Mouse (Mus musculus): ENCODE results near the gene Ccdc60. TPM values are rescaled to one million over a fixed set of nuclear protein-coding genes. Genes with fewer than 3 reads are reported as not detected.
A peak's percentile ranks its signal among the peaks of the same experiment; 100 is the strongest.

The Ccdc60 gene
- polyA plus RNA-seq, 1 experiment from 2014 or later = 1.2 TPM

- Histone ChIP-seq H3K4me3 (ENCODE audit: low read depth, low read length) (no peak overlapping the region), H3K4me1 (ENCODE audit: control insufficient read depth, insufficient read depth, low read length) (no peaks in the 10 kb centered on the region), H3K9ac (replicated peaks; ENCODE audit: low read depth, low read length) (no peak overlapping the region), H3K27ac (ENCODE audit: low read depth, low read length) (no peak overlapping the region), H3K4me2 (ENCODE audit: low read depth, low read length) (no peak overlapping the region), H3K36me3 (ENCODE audit: control insufficient read depth, insufficient read depth, low read length) (no peaks in the 10 kb centered on the region), H3K9me3 (ENCODE audit: control insufficient read depth, low read length) (no peaks in the 10 kb centered on the region), H3K27me3 (ENCODE audit: control insufficient read depth, insufficient read depth, low read length) (no peaks in the 10 kb centered on the region)
- 69% methylated on average over 12 of the region's 12 CpGs for WGBS
- no peak for ATAC-seq (ENCODE audit: low read depth)
Observed at GRCm38 (mm10) chr5:116144711-116145110, 144.1 kb downstream of the Ccdc60 start.

GRCm38 (mm10) chr5:116140682-116141081, 148.1 kb downstream of the Ccdc60 start:
- no peak overlapping the region for H3K4me2 ChIP-seq (ENCODE audit: low read depth, low read length)
- no peak for ATAC-seq (ENCODE audit: low read depth)
- H3K27ac ChIP-seq (ENCODE audit: low read depth, low read length) = no peak overlapping the region
- H3K4me3 ChIP-seq (ENCODE audit: low read depth, low read length) = no peak overlapping the region
- no peaks in the 10 kb centered on the region for H3K4me1 ChIP-seq (ENCODE audit: control insufficient read depth, insufficient read depth, low read length)
- 19% methylated on average over 2 of the region's 2 CpGs for WGBS
- no peak overlapping the region for H3K9ac ChIP-seq (replicated peaks; ENCODE audit: low read depth, low read length)
- no peaks in the 10 kb centered on the region for H3K27me3 ChIP-seq (ENCODE audit: control insufficient read depth, insufficient read depth, low read length)
- no peaks in the 10 kb centered on the region for H3K9me3 ChIP-seq (ENCODE audit: control insufficient read depth, low read length)
- H3K36me3 ChIP-seq (ENCODE audit: control insufficient read depth, insufficient read depth, low read length) = no peaks in the 10 kb centered on the region

GRCm38 (mm10) chr5:116123344-116123743, 165.4 kb downstream of the Ccdc60 start:
- Histone ChIP-seq H3K4me1 (ENCODE audit: control insufficient read depth, insufficient read depth, low read length) (no peaks in the 10 kb centered on the region), H3K36me3 (ENCODE audit: control insufficient read depth, insufficient read depth, low read length) (no peaks in the 10 kb centered on the region), H3K4me2 (ENCODE audit: low read depth, low read length) (no peak overlapping the region), H3K9me3 (ENCODE audit: control insufficient read depth, low read length) (no peaks in the 10 kb centered on the region), H3K9ac (replicated peaks; ENCODE audit: low read depth, low read length) (no peak overlapping the region), H3K27ac (ENCODE audit: low read depth, low read length) (no peak overlapping the region), H3K27me3 (ENCODE audit: control insufficient read depth, insufficient read depth, low read length) (no peaks in the 10 kb centered on the region), H3K4me3 (ENCODE audit: low read depth, low read length) (no peak overlapping the region)
- ATAC-seq (ENCODE audit: low read depth) = peak; percentile 58; the same call in 1 of the 2 replicates
- 12% methylated on average over 11 of the region's 11 CpGs for WGBS

- H3K27ac ChIP-seq (ENCODE audit: low read depth, low read length) = no peak overlapping the region
- ATAC-seq (ENCODE audit: low read depth) = no peak
- no peaks in the 10 kb centered on the region for H3K4me1 ChIP-seq (ENCODE audit: control insufficient read depth, insufficient read depth, low read length)
- H3K4me3 ChIP-seq (ENCODE audit: low read depth, low read length) = no peak overlapping the region
- no peaks in the 10 kb centered on the region for H3K9me3 ChIP-seq (ENCODE audit: control insufficient read depth, low read length)
- H3K36me3 ChIP-seq (ENCODE audit: control insufficient read depth, insufficient read depth, low read length) = no peaks in the 10 kb centered on the region
- H3K4me2 ChIP-seq (ENCODE audit: low read depth, low read length) = no peak overlapping the region
- no peak overlapping the region for H3K9ac ChIP-seq (replicated peaks; ENCODE audit: low read depth, low read length)
- H3K27me3 ChIP-seq (ENCODE audit: control insufficient read depth, insufficient read depth, low read length) = no peaks in the 10 kb centered on the region
- WGBS = 43% methylated on average over 9 of the region's 9 CpGs
Observed at GRCm38 (mm10) chr5:116116567-116116966, 172.2 kb downstream of the Ccdc60 start.

GRCm38 (mm10) chr5:116116110-116116509, 172.7 kb downstream of the Ccdc60 start:
- Histone ChIP-seq H3K4me1 (ENCODE audit: control insufficient read depth, insufficient read depth, low read length) (no peaks in the 10 kb centered on the region), H3K4me3 (ENCODE audit: low read depth, low read length) (no peak overlapping the region), H3K9ac (replicated peaks; ENCODE audit: low read depth, low read length) (no peak overlapping the region), H3K27ac (ENCODE audit: low read depth, low read length) (no peak overlapping the region), H3K4me2 (ENCODE audit: low read depth, low read length) (no peak overlapping the region), H3K36me3 (ENCODE audit: control insufficient read depth, insufficient read depth, low read length) (no peaks in the 10 kb centered on the region), H3K9me3 (ENCODE audit: control insufficient read depth, low read length) (no peaks in the 10 kb centered on the region), H3K27me3 (ENCODE audit: control insufficient read depth, insufficient read depth, low read length) (no peaks in the 10 kb centered on the region)
- 67% methylated on average over 4 of the region's 4 CpGs for WGBS
- ATAC-seq (ENCODE audit: low read depth) = no peak

GRCm38 (mm10) chr5:116115071-116115834, 173.5 kb downstream of the Ccdc60 start:
- no peaks in the 10 kb centered on the region for H3K9me3 ChIP-seq (ENCODE audit: control insufficient read depth, low read length)
- H3K36me3 ChIP-seq (ENCODE audit: control insufficient read depth, insufficient read depth, low read length) = no peaks in the 10 kb centered on the region
- H3K4me1 ChIP-seq (ENCODE audit: control insufficient read depth, insufficient read depth, low read length) = no peaks in the 10 kb centered on the region
- no peak overlapping the region for H3K9ac ChIP-seq (replicated peaks; ENCODE audit: low read depth, low read length)
- H3K4me2 ChIP-seq (ENCODE audit: low read depth, low read length) = no peak overlapping the region
- WGBS = 59% methylated on average over 14 of the region's 14 CpGs
- H3K27ac ChIP-seq (ENCODE audit: low read depth, low read length) = no peak overlapping the region
- H3K27me3 ChIP-seq (ENCODE audit: control insufficient read depth, insufficient read depth, low read length) = no peaks in the 10 kb centered on the region
- no peak for ATAC-seq (ENCODE audit: low read depth)
- no peak overlapping the region for H3K4me3 ChIP-seq (ENCODE audit: low read depth, low read length)

- no peaks in the 10 kb centered on the region for H3K9me3 ChIP-seq (ENCODE audit: control insufficient read depth, low read length)
- no peaks in the 10 kb centered on the region for H3K27me3 ChIP-seq (ENCODE audit: control insufficient read depth, insufficient read depth, low read length)
- no peaks in the 10 kb centered on the region for H3K36me3 ChIP-seq (ENCODE audit: control insufficient read depth, insufficient read depth, low read length)
- ATAC-seq (ENCODE audit: low read depth) = no peak
- no peak overlapping the region for H3K9ac ChIP-seq (replicated peaks; ENCODE audit: low read depth, low read length)
- H3K27ac ChIP-seq (ENCODE audit: low read depth, low read length) = no peak overlapping the region
- H3K4me1 ChIP-seq (ENCODE audit: control insufficient read depth, insufficient read depth, low read length) = no peaks in the 10 kb centered on the region
- no peak overlapping the region for H3K4me2 ChIP-seq (ENCODE audit: low read depth, low read length)
- H3K4me3 ChIP-seq (ENCODE audit: low read depth, low read length) = no peak overlapping the region
- WGBS = 92% methylated on average over 10 of the region's 10 CpGs
Observed at GRCm38 (mm10) chr5:116108651-116109050, 180.1 kb downstream of the Ccdc60 start.

- H3K9ac ChIP-seq (replicated peaks; ENCODE audit: low read depth, low read length) = no peak overlapping the region
- H3K4me2 ChIP-seq (ENCODE audit: low read depth, low read length) = no peak overlapping the region
- no peaks in the 10 kb centered on the region for H3K36me3 ChIP-seq (ENCODE audit: control insufficient read depth, insufficient read depth, low read length)
- WGBS = 92% methylated on average over 6 of the region's 6 CpGs
- no peaks in the 10 kb centered on the region for H3K9me3 ChIP-seq (ENCODE audit: control insufficient read depth, low read length)
- H3K27me3 ChIP-seq (ENCODE audit: control insufficient read depth, insufficient read depth, low read length) = peaks cover 3% of the 10 kb centered on the region; the same call in 1 of the 2 replicates
- H3K4me3 ChIP-seq (ENCODE audit: low read depth, low read length) = no peak overlapping the region
- H3K27ac ChIP-seq (ENCODE audit: low read depth, low read length) = no peak overlapping the region
- ATAC-seq (ENCODE audit: low read depth) = no peak
- H3K4me1 ChIP-seq (ENCODE audit: control insufficient read depth, insufficient read depth, low read length) = no peaks in the 10 kb centered on the region
Observed at GRCm38 (mm10) chr5:116084231-116084630, 204.6 kb downstream of the Ccdc60 start.

- no peak within 1 kb of the TSS for H3K4me3 ChIP-seq (ENCODE audit: low read depth, low read length)
- no peak within 1 kb of the TSS for H3K27ac ChIP-seq (ENCODE audit: low read depth, low read length)
- no peaks in the 10 kb centered on the region for H3K4me1 ChIP-seq (ENCODE audit: control insufficient read depth, insufficient read depth, low read length)
- no peaks in the 10 kb centered on the region for H3K9me3 ChIP-seq (ENCODE audit: control insufficient read depth, low read length)
- WGBS = 12% methylated on average over 17 of the region's 17 CpGs
- H3K36me3 ChIP-seq (ENCODE audit: control insufficient read depth, insufficient read depth, low read length) = no peaks in the 10 kb centered on the region
- H3K9ac ChIP-seq (replicated peaks; ENCODE audit: low read depth, low read length) = no peak within 1 kb of the TSS
- H3K4me2 ChIP-seq (ENCODE audit: low read depth, low read length) = no peak within 1 kb of the TSS
- H3K27me3 ChIP-seq (ENCODE audit: control insufficient read depth, insufficient read depth, low read length) = peaks cover 3% of the 10 kb centered on the region; the same call in 1 of the 2 replicates
- no peak for ATAC-seq (ENCODE audit: low read depth)
Observed at GRCm38 (mm10) chr5:116083081-116083480, 205.7 kb downstream of the Ccdc60 start, which contains the start of gene Tmem233. Gene Tmem233, minus strand, starts transcription at chr5:116083244.

Measured in neural tube, embryonic 14.5 days (tissue).